Comparison of ENCODE assay signal across 8 mouse cellular contexts in genomic region chr4:135962946-135963345, GRCm38 (mm10). TPM values are rescaled to one million over a fixed set of nuclear protein-coding genes. Genes with fewer than 3 reads are reported as not detected.
DNase-seq lines count a peak whose midpoint lies in the region; ATAC-seq and TF ChIP-seq lines count a peak whose summit lies in the region.

No protein-coding gene starts in this region.

- intact Hi-C loops in left cerebral cortex, postnatal 4 days (cut with DNase I): no loop called here

- peak overlapping the region; percentile 82 for H3K9ac ChIP-seq in embryonic facial prominence, embryonic 11.5 days (replicated peaks; ENCODE audit: low read length)
- H3K9ac ChIP-seq in intestine, embryonic 16.5 days (ENCODE audit: low read depth, low read length): peak overlapping the region; percentile 89
- peak overlapping the region; percentile 82 for H3K9ac ChIP-seq in neural tube, embryonic 13.5 days

- peaks cover 3% of the 10 kb centered on the region; the same call in 1 of the 2 replicates for H3K4me1 ChIP-seq in lung, adult 2 months (ENCODE audit: control insufficient read depth, insufficient read depth, low read length)
- no peaks in the 10 kb centered on the region; the same call in 1 of the 2 replicates for H3K4me1 ChIP-seq in embryonic facial prominence, embryonic 11.5 days (ENCODE audit: control insufficient read depth, insufficient read depth, low read length)
- H3K4me1 ChIP-seq in intestine, embryonic 16.5 days (ENCODE audit: control insufficient read depth, insufficient read depth, low read length): peaks cover 24% of the 10 kb centered on the region
- H3K4me1 ChIP-seq in neural tube, embryonic 13.5 days (replicated peaks): peaks cover 22% of the 10 kb centered on the region

- H3K27me3 ChIP-seq in embryonic facial prominence, embryonic 11.5 days (ENCODE audit: control insufficient read depth, insufficient read depth, low read length): no peaks in the 10 kb centered on the region
- H3K27me3 ChIP-seq in intestine, embryonic 16.5 days (replicated peaks; ENCODE audit: control insufficient read depth, insufficient read depth, low read length): no peaks in the 10 kb centered on the region
- H3K27me3 ChIP-seq in neural tube, embryonic 13.5 days: no peaks in the 10 kb centered on the region

- peaks cover 4% of the 10 kb centered on the region for H3K36me3 ChIP-seq in embryonic facial prominence, embryonic 11.5 days (replicated peaks; ENCODE audit: control insufficient read depth, insufficient read depth, low read depth, low read length)
- peaks cover 10% of the 10 kb centered on the region for H3K36me3 ChIP-seq in intestine, embryonic 16.5 days (ENCODE audit: control insufficient read depth, insufficient read depth, low read length)
- peaks cover 69% of the 10 kb centered on the region for H3K36me3 ChIP-seq in neural tube, embryonic 13.5 days

- H3K4me2 ChIP-seq in embryonic facial prominence, embryonic 11.5 days (ENCODE audit: low read depth, low read length): peak overlapping the region; percentile 70
- H3K4me2 ChIP-seq in intestine, embryonic 16.5 days (ENCODE audit: low read depth, low read length): peak overlapping the region; percentile 81
- H3K4me2 ChIP-seq in neural tube, embryonic 13.5 days: peak overlapping the region; percentile 91

- H3K4me3 ChIP-seq in lung, adult 2 months (replicated peaks; ENCODE audit: extremely low read depth, low read depth, low read length): peak overlapping the region; percentile 92
- peak overlapping the region; percentile 69 for H3K4me3 ChIP-seq in embryonic facial prominence, embryonic 11.5 days (ENCODE audit: low read depth, low read length)
- H3K4me3 ChIP-seq in intestine, embryonic 16.5 days (ENCODE audit: low read length): peak overlapping the region; percentile 81
- H3K4me3 ChIP-seq in neural tube, embryonic 13.5 days: peak overlapping the region; percentile 65

- H3K9me3 ChIP-seq in embryonic facial prominence, embryonic 11.5 days (replicated peaks; ENCODE audit: control insufficient read depth, low read length): no peaks in the 10 kb centered on the region
- H3K9me3 ChIP-seq in intestine, embryonic 16.5 days (ENCODE audit: control insufficient read depth, low read length): no peaks in the 10 kb centered on the region
- no peaks in the 10 kb centered on the region for H3K9me3 ChIP-seq in neural tube, embryonic 13.5 days

- DNase-seq in lung, adult 2 months: no peak
- DNase-seq in lung, postnatal 10 days: no peak
- no peak for DNase-seq in embryonic facial prominence, embryonic 11.5 days (ENCODE audit: low spot score)
- no peak for DNase-seq in left cerebral cortex, postnatal 4 days
- no peak for DNase-seq in cerebellum, postnatal 36 days
- no peak for DNase-seq in adrenal gland, adult 18-20 months (ENCODE audit: low spot score in 2 of 2)

- no peak for ATAC-seq in embryonic facial prominence, embryonic 11.5 days (replicated peaks; ENCODE audit: insufficient number of reproducible peaks, low FRiP score, low TSS enrichment, low read depth)
- ATAC-seq in intestine, embryonic 16.5 days: peak; percentile 5; the same call in 1 of the 2 replicates
- ATAC-seq in neural tube, embryonic 13.5 days (ENCODE audit: low read depth): no peak; the same call in 1 of the 2 replicates

- no peak for TF ChIP-seq POLR2A in lung, adult 2 months (IDR thresholded peaks at IDR 0.05; ENCODE audit: borderline replicate concordance, extremely low read depth, low read depth, low read length)

- H3K27ac ChIP-seq in embryonic facial prominence, embryonic 11.5 days (replicated peaks; ENCODE audit: low read depth, low read length): peak overlapping the region; percentile 73
- H3K27ac ChIP-seq in intestine, embryonic 16.5 days (ENCODE audit: low read length): peak overlapping the region; percentile 89
- peak overlapping the region; percentile 92 for H3K27ac ChIP-seq in neural tube, embryonic 13.5 days (replicated peaks)

- TF ChIP-seq CTCF in lung, adult 2 months (IDR thresholded peaks at IDR 0.05; ENCODE audit: insufficient read depth, low read length): no peak

- 6% methylated on average over 15 of the region's 15 CpGs for WGBS in lung, adult 2 months
- 6% methylated on average over 15 of the region's 15 CpGs for WGBS in embryonic facial prominence, embryonic 11.5 days
- WGBS in intestine, embryonic 16.5 days: 6% methylated on average over 15 of the region's 15 CpGs
- 6% methylated on average over 15 of the region's 15 CpGs for WGBS in neural tube, embryonic 13.5 days

RNA-seq across cellular contexts. Expression of gene Gale, which starts 0.6 kb away (rescaled TPM):
- polyA plus RNA-seq in lung, adult 2 months (2012; rRNA removed): 19.5 and 25.0 TPM in 2 replicates
- polyA plus RNA-seq in embryonic facial prominence, embryonic 11.5 days (2014; fragmentation: Nextera tagmentation; extraction: Ambion mirVana): 23.1 and 25.8 TPM in 2 replicates
- 127 and 130 TPM in 2 replicates for polyA plus RNA-seq in intestine, embryonic 16.5 days (2015; fragmentation: Nextera tagmentation; extraction: Ambion mirVana)
- polyA plus RNA-seq in neural tube, embryonic 13.5 days (2015; fragmentation: Nextera tagmentation; extraction: Ambion mirVana): 39.0 and 42.5 TPM in 2 replicates
- total RNA-seq in left cerebral cortex, postnatal 4 days (2021): 10 to 100 TPM; 30.9 to 35.8 TPM
- 10 to 100 TPM; 18.2 to 43.2 TPM for total RNA-seq in adrenal gland, adult 18-20 months (2021)

RNA-seq across cellular contexts. Expression of gene Lypla2, which starts 9.5 kb away (rescaled TPM):
- 123 TPM in 2 replicates for polyA plus RNA-seq in lung, adult 2 months (2012; rRNA removed)
- polyA plus RNA-seq in embryonic facial prominence, embryonic 11.5 days (2014; fragmentation: Nextera tagmentation; extraction: Ambion mirVana): 99.6 and 114 TPM in 2 replicates
- 111 and 115 TPM in 2 replicates for polyA plus RNA-seq in intestine, embryonic 16.5 days (2015; fragmentation: Nextera tagmentation; extraction: Ambion mirVana)
- polyA plus RNA-seq in neural tube, embryonic 13.5 days (2015; fragmentation: Nextera tagmentation; extraction: Ambion mirVana): 187 and 199 TPM in 2 replicates
- total RNA-seq in left cerebral cortex, postnatal 4 days (2021): 100 to 1,000 TPM; 110 to 122 TPM
- total RNA-seq in adrenal gland, adult 18-20 months (2021): 10 to 100 TPM; 71.4 to 71.5 TPM

RNA-seq across cellular contexts. Expression of gene Hmgcl, which starts 16.7 kb away (rescaled TPM):
- 43.8 and 49.6 TPM in 2 replicates for polyA plus RNA-seq in lung, adult 2 months (2012; rRNA removed)
- 67.0 and 76.0 TPM in 2 replicates for polyA plus RNA-seq in embryonic facial prominence, embryonic 11.5 days (2014; fragmentation: Nextera tagmentation; extraction: Ambion mirVana)
- polyA plus RNA-seq in intestine, embryonic 16.5 days (2015; fragmentation: Nextera tagmentation; extraction: Ambion mirVana): 147 and 165 TPM in 2 replicates
- polyA plus RNA-seq in neural tube, embryonic 13.5 days (2015; fragmentation: Nextera tagmentation; extraction: Ambion mirVana): 58.2 and 59.6 TPM in 2 replicates
- 10 to 100 TPM; 30.2 to 33.9 TPM for total RNA-seq in left cerebral cortex, postnatal 4 days (2021)
- 10 to 100 TPM; 53.2 to 62.3 TPM for total RNA-seq in adrenal gland, adult 18-20 months (2021)

RNA-seq across cellular contexts. Expression of gene Pithd1, which starts 24.1 kb away (rescaled TPM):
- polyA plus RNA-seq in lung, adult 2 months (2012; rRNA removed): 33.5 and 48.0 TPM in 2 replicates
- polyA plus RNA-seq in embryonic facial prominence, embryonic 11.5 days (2014; fragmentation: Nextera tagmentation; extraction: Ambion mirVana): 65.3 and 67.9 TPM in 2 replicates
- polyA plus RNA-seq in intestine, embryonic 16.5 days (2015; fragmentation: Nextera tagmentation; extraction: Ambion mirVana): 41.3 and 47.2 TPM in 2 replicates
- 59.0 and 65.1 TPM in 2 replicates for polyA plus RNA-seq in neural tube, embryonic 13.5 days (2015; fragmentation: Nextera tagmentation; extraction: Ambion mirVana)
- 10 to 100 TPM; 31.0 to 38.1 TPM for total RNA-seq in left cerebral cortex, postnatal 4 days (2021)
- total RNA-seq in adrenal gland, adult 18-20 months (2021): 10 to 100 TPM; 29.4 to 31.4 TPM

RNA-seq across cellular contexts. Expression of gene Fuca1, which starts 42.4 kb away (rescaled TPM):
- polyA plus RNA-seq in lung, adult 2 months (2012; rRNA removed): 51.5 and 64.0 TPM in 2 replicates
- 39.2 and 45.5 TPM in 2 replicates for polyA plus RNA-seq in embryonic facial prominence, embryonic 11.5 days (2014; fragmentation: Nextera tagmentation; extraction: Ambion mirVana)
- 214 and 254 TPM in 2 replicates for polyA plus RNA-seq in intestine, embryonic 16.5 days (2015; fragmentation: Nextera tagmentation; extraction: Ambion mirVana)
- 53.8 and 63.6 TPM in 2 replicates for polyA plus RNA-seq in neural tube, embryonic 13.5 days (2015; fragmentation: Nextera tagmentation; extraction: Ambion mirVana)
- total RNA-seq in left cerebral cortex, postnatal 4 days (2021): 10 to 100 TPM; 44.2 to 46.8 TPM
- 100 to 1,000 TPM in 1 of 2 experiments, 10 to 100 TPM in 1; 95.5 to 101 TPM for total RNA-seq in adrenal gland, adult 18-20 months (2021)
